Mouse (Mus musculus): ENCODE measurements around the gene Gucy1b1.

DNA sequence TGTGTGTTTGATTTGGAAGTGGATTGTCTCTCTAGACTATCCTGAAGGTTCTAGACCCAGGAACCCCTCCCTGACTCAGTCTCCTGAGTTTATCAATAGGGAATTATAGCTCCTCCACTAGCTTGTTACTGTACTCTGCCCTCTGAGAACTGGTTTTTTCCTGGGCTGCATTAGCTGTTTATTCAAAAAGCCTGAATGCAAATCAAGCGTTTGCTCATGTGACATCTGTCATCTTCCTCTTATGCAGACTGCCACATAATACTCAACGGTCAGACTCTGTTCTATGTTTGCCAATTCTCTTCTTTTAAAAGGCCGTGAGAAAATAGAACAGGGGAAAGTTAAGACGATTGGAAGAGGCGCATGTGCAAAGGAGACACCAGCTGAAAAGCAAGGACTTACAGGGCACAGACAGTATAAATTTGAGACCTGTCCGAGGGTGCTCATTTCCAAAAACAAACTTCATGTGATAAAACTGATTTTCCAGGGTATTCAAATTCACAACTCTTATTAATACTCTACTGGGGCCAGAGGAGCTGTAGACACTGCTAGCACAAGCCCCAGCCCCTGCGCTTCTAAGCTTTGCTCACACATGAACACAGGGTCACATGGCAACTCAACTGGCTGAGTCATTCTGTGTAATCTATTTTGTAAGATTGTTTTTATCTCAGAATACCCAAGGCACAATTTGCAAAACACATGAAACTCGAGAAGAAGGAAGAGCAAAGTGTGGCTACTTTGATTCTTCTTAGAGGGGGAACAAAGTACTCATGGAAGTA, 91.2 kb downstream of the Gucy1b1 start:
- no peak for TF ChIP-seq CTCF (IDR thresholded peaks at IDR 0.05; ENCODE audit: low read depth)
- no peak for TF ChIP-seq EP300 (IDR thresholded peaks at IDR 0.05; ENCODE audit: low read depth)

All from heart, postnatal 0 days (tissue).